Mouse (Mus musculus) urinary bladder, postnatal 4 days (tissue): ENCODE measurements at regions not wholly inside any gene's neighbourhood (a gene's known extent, or its start where the extent isn't known, plus 50 kb on each side); places are given as distances from the start of the nearest gene placed in this dataset.

Experiments
- DNase-seq, 2 experiments: peaks; one replicate each; pipeline ENCODE4 v3.0.0; 2021 to 2022; ENCODE audit warnings: low spot score in 2 of 2

GRCm38 (mm10) chr15:103102068-103102840 lies 64.6 kb downstream of the Smug1 start:
- DNase-seq = no peak

DNA sequence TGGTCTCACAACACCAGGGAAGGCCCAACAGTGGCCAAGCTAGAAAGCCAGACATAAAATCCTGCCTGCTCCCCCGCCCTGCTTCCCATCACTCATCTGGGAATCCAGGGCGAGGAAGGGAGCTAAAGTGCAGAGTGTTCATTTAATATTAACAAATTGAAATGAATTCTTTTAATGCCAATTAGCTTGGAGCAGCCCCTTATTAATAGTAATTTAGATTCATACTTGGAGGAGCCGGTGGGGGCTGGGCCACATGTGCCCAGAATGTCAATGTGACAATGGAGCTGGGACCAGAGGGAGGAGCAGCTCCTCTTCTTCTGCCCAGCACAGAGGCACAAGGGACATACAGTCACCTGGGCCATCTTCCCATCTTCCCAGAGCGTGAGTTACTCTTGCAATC lies 66.8 kb downstream of the Smug1 start:
- DNase-seq = no peak

DNA sequence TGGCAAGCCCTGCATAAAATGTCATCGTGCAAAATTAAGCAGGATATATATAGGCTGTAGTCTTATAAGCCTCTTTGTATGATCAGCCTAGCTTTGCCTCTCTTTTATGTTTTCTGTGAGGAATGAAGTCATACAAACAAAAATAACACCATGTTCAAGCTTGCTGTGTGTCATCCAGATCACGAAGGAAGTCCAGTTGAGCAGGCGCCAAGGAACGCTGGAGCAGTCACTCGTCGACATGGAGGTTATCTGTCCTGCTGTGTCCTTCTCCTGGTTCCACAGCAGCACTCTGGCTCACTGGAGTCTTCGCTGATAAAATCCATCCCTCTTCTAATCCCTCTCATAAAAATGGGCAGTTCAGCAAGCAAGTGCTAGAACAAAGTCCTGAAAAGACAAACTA lies 72.4 kb downstream of the Smug1 start:
- no peak for DNase-seq

- DNase-seq = no peak
Observed at GRCm38 (mm10) chr15:103093655-103094054, 73.2 kb downstream of the Smug1 start.

GRCm38 (mm10) chr15:103092496-103092895 lies 73.8 kb downstream of the Hoxc4 start:
- DNase-seq = no peak

GRCm38 (mm10) chr15:103090280-103091164 lies 71.8 kb downstream of the Hoxc4 start:
- no peak for DNase-seq

DNA sequence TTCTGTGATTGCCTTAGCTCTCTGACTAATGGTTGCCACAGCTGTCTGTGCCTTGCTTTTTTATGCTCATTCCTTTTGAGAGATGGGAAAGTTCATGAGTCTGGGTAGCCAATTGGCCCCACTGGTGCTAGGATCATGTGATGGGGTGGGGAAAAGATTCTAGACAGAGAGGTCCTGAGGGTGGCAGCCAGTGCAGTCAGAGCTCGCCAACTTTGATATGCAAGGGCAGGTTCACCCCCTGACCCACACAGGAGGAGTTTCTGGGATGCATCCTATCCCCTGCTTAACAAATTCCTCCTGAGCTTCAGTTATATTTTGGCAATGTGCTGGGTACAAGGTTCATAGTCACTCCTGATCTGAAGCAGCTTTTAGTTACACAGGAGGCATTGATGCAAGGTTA lies 71.1 kb downstream of the Hoxc4 start:
- no peak for DNase-seq

DNA sequence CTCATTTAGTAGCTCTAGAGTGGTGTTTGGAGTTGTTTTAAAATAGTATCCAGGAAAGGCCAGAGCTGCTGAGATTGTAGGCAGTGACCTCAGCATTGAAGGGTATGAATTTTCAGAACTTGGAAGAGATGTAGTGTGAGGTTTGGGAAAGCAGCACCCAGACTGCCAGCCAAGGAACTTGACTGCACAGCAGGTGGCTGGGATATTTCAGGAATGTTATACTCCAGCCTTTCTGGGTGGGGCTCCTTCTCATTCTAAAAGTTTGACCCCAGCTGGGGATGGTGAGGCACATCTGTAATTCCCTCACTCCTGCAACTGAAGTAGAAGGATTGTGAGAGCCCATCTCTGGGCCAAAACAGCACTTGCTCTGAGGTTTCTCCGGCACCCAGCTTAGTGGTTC lies 70.7 kb downstream of the Hoxc4 start:
- DNase-seq = no peak

- DNase-seq = peak in 1 of 2 experiments; percentile 66
Observed at GRCm38 (mm10) chr15:103087204-103087603, 68.5 kb downstream of the Hoxc4 start.

DNA sequence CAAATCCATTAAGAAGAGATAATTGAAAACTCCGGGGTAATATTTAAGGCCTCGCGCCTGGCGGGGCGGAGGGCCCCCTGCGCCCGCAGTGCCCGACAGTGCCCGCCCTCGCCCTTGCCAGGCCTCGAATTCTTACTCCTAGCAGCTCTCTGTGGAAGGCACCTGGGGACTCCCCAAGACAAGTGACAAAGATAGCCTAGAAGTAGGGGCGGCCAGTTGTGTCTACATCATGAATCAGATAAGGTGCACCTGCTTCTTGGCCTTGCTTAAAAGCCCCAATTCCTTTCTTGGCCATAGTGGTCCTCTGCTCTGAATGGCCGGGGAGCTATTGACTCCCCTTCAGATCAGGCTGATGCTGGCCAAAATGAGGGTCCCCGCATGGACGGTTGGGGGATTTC lies 67.9 kb downstream of the Hoxc4 start:
- no peak for DNase-seq
